Mouse (Mus musculus) heart, postnatal 0 days (tissue): ENCODE results near the gene Tpcn2.

Experiments
- CTCF ChIP-seq: IDR thresholded peaks from 2 replicates; pipeline ENCODE4 v1.5.1; 2016; ENCODE audit warnings: antibody characterized with exemption, control low read depth, low read depth
- EP300 ChIP-seq: IDR thresholded peaks from 2 replicates; pipeline ENCODE4 v1.6.1; 2016; ENCODE audit warnings: antibody characterized with exemption, low read depth

DNA sequence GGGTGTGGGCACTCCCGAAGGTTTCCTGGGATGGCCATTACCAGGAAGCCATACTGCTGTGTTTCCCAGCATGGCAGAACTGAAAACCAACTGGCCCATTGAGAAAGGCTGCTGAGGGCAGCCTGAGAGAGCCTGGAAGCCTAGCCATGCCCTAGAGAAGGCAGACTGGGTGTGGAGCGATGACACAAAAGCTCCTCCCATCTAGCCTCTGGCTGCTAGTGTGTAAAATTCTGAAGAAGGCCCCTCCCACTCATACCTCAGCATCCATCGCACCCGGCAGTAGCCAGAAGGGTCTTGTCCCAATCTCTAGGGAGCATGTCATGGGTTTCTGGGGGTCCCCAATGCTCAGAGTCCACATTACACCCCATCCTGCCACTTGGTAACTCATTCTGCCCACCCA, 2.4 kb downstream of the Tpcn2 start:
- TF ChIP-seq CTCF (no peak), EP300 (no peak)
